Mouse (Mus musculus) testis, adult 2 months (tissue): ENCODE data around the gene Chn2. TPM values are rescaled to one million over a fixed set of nuclear protein-coding genes. Genes with fewer than 3 reads are reported as not detected.

Source experiments
- H3K27ac ChIP-seq: fragments of 200-500 bp; 2 replicates; pipeline ENCODE4 v1.5.1; 2012; ENCODE audit warnings: low read depth, low read length; ENCODE audit not compliant: control insufficient read depth, insufficient read depth
- H3K27me3 ChIP-seq: fragments of 200-500 bp; 2 replicates; pipeline ENCODE4 v1.6.1; 2012; ENCODE audit warnings: mild to moderate bottlenecking, low read length, moderate library complexity; ENCODE audit not compliant: control insufficient read depth, insufficient read depth
- H3K36me3 ChIP-seq: fragments of 200-500 bp; 2 replicates; pipeline ENCODE4 v1.6.1; 2012; ENCODE audit warnings: mild to moderate bottlenecking, low read length; ENCODE audit not compliant: control insufficient read depth, insufficient read depth
- H3K4me1 ChIP-seq: fragments of 200-500 bp; 2 replicates; pipeline ENCODE4 v1.6.1; 2012; ENCODE audit warnings: low read length; ENCODE audit not compliant: control insufficient read depth, insufficient read depth
- H3K4me3 ChIP-seq: fragments of 200-500 bp; 2 replicates; pipeline ENCODE4 v1.5.1; 2012; ENCODE audit warnings: low read depth, mild to moderate bottlenecking, low read length, moderate library complexity, mixed read lengths; ENCODE audit not compliant: control insufficient read depth
- CTCF ChIP-seq: fragments of 200-500 bp; IDR thresholded peaks from 2 replicates; pipeline ENCODE4 v1.5.1; 2012; ENCODE audit warnings: low read depth, mild to moderate bottlenecking, inconsistent platforms, low read length, moderate library complexity; ENCODE audit not compliant: control insufficient read depth, insufficient read depth, insufficient replicate concordance
- POLR2A ChIP-seq: fragments of 200-500 bp; IDR thresholded peaks from 2 replicates; pipeline ENCODE4 v1.6.1; 2012; ENCODE audit warnings: low read depth, mild to moderate bottlenecking, inconsistent platforms, low read length, moderate library complexity; ENCODE audit not compliant: control insufficient read depth
- polyA plus RNA-seq: library from polyadenylated mRNA; depleted of rRNA; stranded (reverse); fragments of >200 nt; gene quantifications from 2 replicates; pipeline ENCODE4 v1.2.3, GENCODE M21; 2012

The Chn2 gene
- polyA plus RNA-seq, 1 experiment: 637 TPM

GRCm38 (mm10) chr6:54052666-54053065 is 13.3 kb downstream of the Chn2 start:
- no peaks in the 10 kb centered on the region for H3K4me1 ChIP-seq
- TF ChIP-seq CTCF (no peak), POLR2A (no peak)
- no peak overlapping the region for H3K27ac ChIP-seq
- H3K36me3 ChIP-seq: no peaks in the 10 kb centered on the region
- H3K4me3 ChIP-seq: no peak overlapping the region
- no peaks in the 10 kb centered on the region for H3K27me3 ChIP-seq

GRCm38 (mm10) chr6:54053316-54053715 is 14.0 kb downstream of the Chn2 start:
- Histone ChIP-seq H3K36me3 (no peaks in the 10 kb centered on the region), H3K4me1 (no peaks in the 10 kb centered on the region), H3K4me3 (no peak overlapping the region), H3K27ac (no peak overlapping the region), H3K27me3 (no peaks in the 10 kb centered on the region)
- TF ChIP-seq CTCF: no peak
- TF ChIP-seq POLR2A: no peak

- TF ChIP-seq POLR2A (no peak), CTCF (no peak)
- Histone ChIP-seq H3K36me3 (no peaks in the 10 kb centered on the region), H3K27ac (no peak overlapping the region), H3K4me1 (no peaks in the 10 kb centered on the region), H3K27me3 (no peaks in the 10 kb centered on the region), H3K4me3 (no peak overlapping the region)
Observed at GRCm38 (mm10) chr6:54055387-54055786, 16.0 kb downstream of the Chn2 start.

GRCm38 (mm10) chr6:54056548-54057532 is 17.5 kb downstream of the Chn2 start:
- no peaks in the 10 kb centered on the region for H3K27me3 ChIP-seq
- no peak for TF ChIP-seq CTCF
- no peak for TF ChIP-seq POLR2A
- no peaks in the 10 kb centered on the region for H3K4me1 ChIP-seq
- H3K36me3 ChIP-seq: no peaks in the 10 kb centered on the region
- no peak overlapping the region for H3K27ac ChIP-seq
- no peak overlapping the region for H3K4me3 ChIP-seq

GRCm38 (mm10) chr6:54057661-54058060 is 18.3 kb downstream of the Chn2 start:
- no peaks in the 10 kb centered on the region for H3K4me1 ChIP-seq
- no peak overlapping the region for H3K27ac ChIP-seq
- no peaks in the 10 kb centered on the region for H3K36me3 ChIP-seq
- H3K27me3 ChIP-seq: no peaks in the 10 kb centered on the region
- H3K4me3 ChIP-seq: no peak overlapping the region
- TF ChIP-seq CTCF (no peak), POLR2A (no peak)

GRCm38 (mm10) chr6:54058837-54059236 is 19.5 kb downstream of the Chn2 start:
- Histone ChIP-seq H3K36me3 (no peaks in the 10 kb centered on the region), H3K27me3 (no peaks in the 10 kb centered on the region), H3K4me1 (no peaks in the 10 kb centered on the region), H3K27ac (no peak overlapping the region), H3K4me3 (no peak overlapping the region)
- TF ChIP-seq CTCF (no peak), POLR2A (no peak)

- no peak for TF ChIP-seq POLR2A
- Histone ChIP-seq H3K4me3 (no peak overlapping the region), H3K36me3 (no peaks in the 10 kb centered on the region), H3K27me3 (no peaks in the 10 kb centered on the region), H3K27ac (no peak overlapping the region), H3K4me1 (no peaks in the 10 kb centered on the region)
Observed at GRCm38 (mm10) chr6:54060258-54060657, 20.9 kb downstream of the Chn2 start.

GRCm38 (mm10) chr6:54061375-54061774 is 22.0 kb downstream of the Chn2 start:
- H3K36me3 ChIP-seq: no peaks in the 10 kb centered on the region
- H3K4me3 ChIP-seq: no peak overlapping the region
- H3K27ac ChIP-seq: no peak overlapping the region
- H3K4me1 ChIP-seq: no peaks in the 10 kb centered on the region
- no peak for TF ChIP-seq CTCF
- no peak for TF ChIP-seq POLR2A
- no peaks in the 10 kb centered on the region for H3K27me3 ChIP-seq
